Mouse (Mus musculus): ENCODE measurements around the gene Cald1. TPM values are rescaled to one million over a fixed set of nuclear protein-coding genes. Genes with fewer than 3 reads are reported as not detected.

The Cald1 gene
- total RNA-seq, 2 experiments from 2014 or later: 23.9 to 39.9 TPM

GRCm38 (mm10) chr6:34765721-34766120, 167.4 kb downstream of the Cald1 start:
- no peak for TF ChIP-seq CTCF (IDR thresholded peaks at IDR 0.05)
- no peak overlapping the region for H3K4me3 ChIP-seq
- intact Hi-C loops (cut with DNase I): no loop called here
- no peak for DNase-seq
- no peak overlapping the region for H3K27ac ChIP-seq

DNA sequence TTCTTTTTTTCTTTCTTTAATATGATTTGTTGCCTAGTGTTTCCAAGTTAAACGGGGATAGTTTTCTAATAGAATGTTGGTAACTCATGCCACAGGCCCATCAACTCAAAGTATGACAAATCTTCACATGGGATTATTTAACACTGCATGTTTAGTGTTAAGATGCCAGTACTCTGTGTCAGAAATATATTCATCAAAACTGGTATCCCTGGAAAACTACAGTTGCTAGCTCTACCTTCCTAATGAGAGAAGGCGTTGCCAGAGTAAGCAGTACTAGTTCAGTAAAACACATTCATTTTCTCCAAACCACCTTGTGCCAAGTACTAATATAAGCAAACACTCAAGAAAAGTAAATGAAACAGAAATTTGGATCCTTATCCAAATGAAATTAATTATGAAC, 171.7 kb downstream of the Cald1 start:
- no peak for TF ChIP-seq CTCF (IDR thresholded peaks at IDR 0.05)
- Histone ChIP-seq H3K4me3 (no peak overlapping the region), H3K27ac (no peak overlapping the region)
- intact Hi-C loops (cut with DNase I): no loop called here
- no peak for DNase-seq

- intact Hi-C loops (cut with DNase I): no loop called here
- DNase-seq: no peak
- no peak overlapping the region for H3K27ac ChIP-seq
- no peak for TF ChIP-seq CTCF (IDR thresholded peaks at IDR 0.05)
- no peak overlapping the region for H3K4me3 ChIP-seq
Observed at GRCm38 (mm10) chr6:34770491-34770890, 172.2 kb downstream of the Cald1 start.

- Histone ChIP-seq H3K4me3 (no peak overlapping the region), H3K27ac (no peak overlapping the region)
- no peak for TF ChIP-seq CTCF (IDR thresholded peaks at IDR 0.05)
- no peak for DNase-seq
- intact Hi-C loops (cut with DNase I): no loop called here
Observed at GRCm38 (mm10) chr6:34776396-34776795, 178.1 kb downstream of the Cald1 start.

DNA sequence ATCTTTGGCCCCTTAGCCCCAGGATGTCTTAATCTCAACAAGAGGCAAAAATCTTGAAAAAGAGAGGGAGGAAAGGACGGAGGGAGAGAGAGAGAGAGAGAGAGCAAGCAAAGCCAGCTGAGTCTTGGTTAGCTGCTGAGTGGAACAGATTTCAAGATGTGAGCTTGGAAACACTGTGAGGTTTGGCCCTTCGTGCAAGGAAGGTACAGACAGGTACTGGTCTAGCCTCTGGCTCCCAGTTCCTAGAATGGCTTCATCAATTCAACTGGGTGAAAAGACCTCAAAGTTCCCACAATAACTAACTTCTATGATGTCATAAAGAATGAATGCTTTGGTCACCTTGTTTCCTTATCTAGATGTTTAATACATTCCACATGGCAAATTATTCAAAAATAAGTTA, 178.8 kb downstream of the Cald1 start:
- Histone ChIP-seq H3K27ac (no peak overlapping the region), H3K4me3 (no peak overlapping the region)
- no peak for DNase-seq
- no peak for TF ChIP-seq CTCF (IDR thresholded peaks at IDR 0.05)
- intact Hi-C loops (cut with DNase I): no loop called here

GRCm38 (mm10) chr6:34777981-34778668, 179.8 kb downstream of the Cald1 start:
- no peak for DNase-seq
- no peak overlapping the region for H3K27ac ChIP-seq
- peak; percentile 46 for TF ChIP-seq CTCF (IDR thresholded peaks at IDR 0.05)
- no peak overlapping the region for H3K4me3 ChIP-seq
- intact Hi-C loops (cut with DNase I): no loop called here

DNA sequence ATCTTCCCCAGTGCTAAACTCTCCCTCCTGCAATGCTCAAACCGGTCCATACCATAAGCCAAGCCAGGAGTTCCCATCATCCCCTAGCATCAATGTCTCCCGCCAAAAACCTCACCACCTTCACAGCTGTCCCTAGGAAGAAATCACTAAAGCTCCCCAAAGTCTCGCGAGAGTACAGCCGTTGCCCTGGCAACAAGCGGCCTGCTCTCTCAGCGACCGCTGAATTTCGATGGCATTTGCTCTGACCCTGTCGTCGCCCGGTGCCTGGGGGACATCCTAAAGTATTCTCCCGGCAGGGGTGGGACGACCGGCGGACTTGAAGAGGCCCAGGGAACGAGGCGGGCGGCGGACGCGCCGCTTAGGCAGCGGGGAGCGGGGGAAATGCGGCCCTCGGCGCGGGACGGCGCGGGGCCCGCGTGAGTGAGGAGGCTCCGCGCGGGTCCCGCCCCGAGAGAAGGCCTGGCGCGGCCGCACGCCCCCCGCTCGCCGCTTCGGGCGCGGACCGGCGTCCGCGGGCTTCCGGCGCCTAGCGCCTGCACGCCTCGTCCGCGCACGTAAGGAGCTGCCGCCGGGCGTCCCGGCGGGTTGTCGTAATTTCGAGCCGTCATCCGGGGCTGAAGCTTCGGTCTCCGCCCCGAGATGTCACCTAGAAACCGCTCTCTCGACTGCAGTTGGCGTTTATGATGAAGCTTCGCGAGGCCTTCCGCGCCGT, 182.1 kb downstream of the Cald1 start, which contains the start of gene Agbl3:
Gene Agbl3 (plus strand): TSS at position 202 of the 712 bp plus-strand sequence.
- DNase-seq: peak; percentile 97
- H3K4me3 ChIP-seq: peak within 1 kb of the TSS; percentile 88
- no peak for TF ChIP-seq CTCF (IDR thresholded peaks at IDR 0.05)
- H3K27ac ChIP-seq: peak within 1 kb of the TSS; percentile 99
- intact Hi-C loops (cut with DNase I): loop anchor here (2.0 kb wide), 2 partner anchors 82 to 98 kb away; partner anchors contain the start of genes Cyren and Tmem140

DNA sequence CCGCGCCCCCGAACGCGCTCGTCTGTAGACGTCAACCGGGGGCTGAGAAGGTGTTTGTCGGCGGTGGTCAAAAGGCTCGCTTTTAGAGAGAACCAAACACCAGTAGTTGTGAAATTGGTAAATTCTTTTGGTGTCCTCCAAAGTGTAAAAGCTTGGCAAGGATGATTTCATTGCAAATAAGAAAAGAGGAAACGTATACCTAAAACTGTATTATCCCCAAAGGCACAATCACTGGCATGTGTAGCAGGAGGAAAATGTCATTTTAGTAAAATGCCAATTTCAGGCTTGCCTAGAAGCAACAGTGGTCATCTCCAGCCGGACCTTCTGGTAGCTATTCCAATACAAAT, 182.6 kb downstream of the Cald1 start:
- H3K27ac ChIP-seq: peak overlapping the region; percentile 99
- intact Hi-C loops (cut with DNase I): loop anchor here (2.0 kb wide), 2 partner anchors 82 to 98 kb away; partner anchors contain the start of genes Cyren and Tmem140
- no peak for DNase-seq
- H3K4me3 ChIP-seq: peak overlapping the region; percentile 88
- no peak for TF ChIP-seq CTCF (IDR thresholded peaks at IDR 0.05)

GRCm38 (mm10) chr6:34782493-34782892, 184.2 kb downstream of the Cald1 start:
- Histone ChIP-seq H3K27ac (peak overlapping the region; percentile 5; the same call in 1 of the 2 replicates), H3K4me3 (no peak overlapping the region)
- intact Hi-C loops (cut with DNase I): no loop called here
- no peak for TF ChIP-seq CTCF (IDR thresholded peaks at IDR 0.05)
- DNase-seq: no peak

DNA sequence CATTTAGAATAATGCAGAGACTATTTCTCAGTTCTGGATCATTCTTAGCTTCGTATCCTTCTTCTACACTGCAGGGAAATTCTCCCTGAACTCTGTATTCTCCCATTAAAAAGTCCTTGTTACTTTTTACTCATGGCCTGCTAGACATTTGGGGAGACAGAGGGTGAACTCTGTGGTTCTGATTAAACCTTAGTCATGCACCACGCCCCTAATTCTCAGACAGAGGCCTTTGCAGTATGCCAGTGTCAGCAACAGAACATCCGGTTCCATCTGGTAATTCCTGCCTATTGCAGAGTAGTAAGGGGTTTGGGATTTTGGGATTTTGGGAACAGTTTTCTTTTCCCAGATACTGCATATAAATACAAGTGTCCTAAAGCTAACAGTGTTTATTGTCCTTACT, 198.6 kb downstream of the Cald1 start:
- intact Hi-C loops (cut with DNase I): no loop called here
- Histone ChIP-seq H3K4me3 (no peak overlapping the region), H3K27ac (no peak overlapping the region)
- TF ChIP-seq CTCF (IDR thresholded peaks at IDR 0.05): no peak
- no peak for DNase-seq

DNA sequence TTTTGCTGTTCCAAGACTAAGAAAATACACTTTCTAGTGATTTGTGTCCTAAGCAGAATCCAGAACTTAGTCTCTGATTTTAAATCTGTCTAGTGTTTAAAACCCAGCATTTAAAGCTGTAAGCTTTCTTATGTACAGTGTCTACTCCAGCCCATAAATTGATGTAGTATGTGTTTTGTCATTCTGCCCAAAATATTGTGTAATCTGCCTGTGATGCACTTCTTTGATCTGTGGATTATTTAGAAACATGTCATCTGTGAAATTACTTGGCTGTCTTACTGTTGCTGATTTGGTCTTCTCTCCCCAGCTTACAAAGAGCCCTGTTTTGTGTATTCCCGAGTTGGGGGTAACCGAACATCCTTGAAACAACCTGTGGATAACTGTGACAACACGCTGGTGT, 199.6 kb downstream of the Cald1 start:
- no peak overlapping the region for H3K27ac ChIP-seq
- DNase-seq: no peak
- H3K4me3 ChIP-seq: no peak overlapping the region
- intact Hi-C loops (cut with DNase I): no loop called here
- no peak for TF ChIP-seq CTCF (IDR thresholded peaks at IDR 0.05)

- no peak for TF ChIP-seq CTCF (IDR thresholded peaks at IDR 0.05)
- DNase-seq: no peak
- intact Hi-C loops (cut with DNase I): no loop called here
- Histone ChIP-seq H3K4me3 (no peak overlapping the region), H3K27ac (no peak overlapping the region)
Observed at GRCm38 (mm10) chr6:34805582-34805981, 207.3 kb downstream of the Cald1 start.

DNA sequence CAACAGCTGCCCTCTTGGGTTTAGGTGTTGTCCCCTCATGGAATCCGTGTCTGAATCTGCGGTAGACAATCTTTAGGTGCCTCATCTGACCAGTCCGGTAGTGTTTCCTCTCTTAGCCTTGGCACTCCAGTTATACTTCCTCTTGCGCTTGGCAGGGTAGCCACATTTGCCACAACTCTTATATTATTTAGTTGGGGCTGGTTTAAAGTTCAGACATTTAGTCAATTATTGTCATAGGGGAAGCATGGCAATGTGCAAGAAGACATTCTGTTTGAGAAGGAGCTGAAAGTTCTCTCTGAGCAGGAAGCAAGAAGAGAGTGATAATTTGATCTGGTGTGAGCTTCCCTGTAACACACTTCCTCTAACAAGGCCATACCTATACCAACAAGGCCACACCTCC, 212.4 kb downstream of the Cald1 start:
- no peak for TF ChIP-seq CTCF (IDR thresholded peaks at IDR 0.05)
- intact Hi-C loops (cut with DNase I): no loop called here
- DNase-seq: no peak
- Histone ChIP-seq H3K27ac (no peak overlapping the region), H3K4me3 (no peak overlapping the region)
